Comparison of ENCODE assay signal across 17 mouse cellular contexts in the genomic region with DNA sequence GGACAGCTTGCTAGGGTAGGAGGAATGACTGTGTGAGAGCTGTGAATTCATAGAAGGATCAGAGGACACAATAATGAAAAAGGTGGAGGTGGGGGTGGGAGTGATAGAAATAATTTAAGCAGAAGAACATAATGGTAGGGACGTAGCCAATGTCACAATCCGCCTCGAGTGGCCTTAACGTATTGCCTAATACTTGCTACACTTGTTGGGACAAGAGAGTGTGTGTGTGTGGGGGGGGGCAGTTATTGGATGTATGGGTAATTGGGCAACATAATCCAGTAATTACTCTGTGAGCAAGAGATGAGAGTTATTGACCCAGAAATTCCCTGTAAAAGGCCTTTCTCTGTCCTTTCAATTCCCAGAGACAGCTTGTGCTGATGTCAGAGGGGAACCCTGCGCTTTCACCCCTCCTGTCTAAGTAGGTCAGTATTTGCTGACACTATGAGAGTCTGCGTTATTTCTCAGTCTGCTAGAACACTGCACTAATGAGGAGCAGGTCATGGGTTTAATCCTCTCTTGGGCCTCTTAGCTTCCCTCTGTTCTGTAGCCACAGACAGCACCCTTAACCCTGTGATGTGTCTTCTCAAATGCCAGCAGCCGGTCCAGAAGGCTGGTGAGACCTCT.
DNase-seq lines count a peak whose midpoint lies in the region; ATAC-seq lines count a peak whose summit lies in the region.
"Had no signal": no experiment of that assay in that cellular context is flagged by ENCODE, and none has a peak within 500 bp of the region (broad histone marks: within the 10 kb centered on the region; RNA-seq: fewer than 3 reads in every experiment).

No protein-coding gene starts in this region.

- H3K4me2 ChIP-seq in forebrain, embryonic 11.5 days (ENCODE audit: low read depth, low read length, severe bottlenecking), result no peak overlapping the region
- H3K4me2 ChIP-seq in forebrain, embryonic 15.5 days (replicated peaks), result no peak overlapping the region
- no peak overlapping the region for H3K4me2 ChIP-seq in midbrain, embryonic 11.5 days
- no peak overlapping the region for H3K4me2 ChIP-seq in midbrain, embryonic 16.5 days (ENCODE audit: low read length)
- no peak overlapping the region for H3K4me2 ChIP-seq in forebrain, embryonic 13.5 days
- no peak overlapping the region for H3K4me2 ChIP-seq in intestine, embryonic 16.5 days (ENCODE audit: low read depth, low read length)
- H3K4me2 ChIP-seq: heart, embryonic 12.5 days; liver, embryonic 13.5 days had no signal

- H3K4me1 ChIP-seq in forebrain, embryonic 11.5 days (replicated peaks; ENCODE audit: control insufficient read depth, insufficient read depth, low read length), result no peaks in the 10 kb centered on the region
- H3K4me1 ChIP-seq in forebrain, embryonic 15.5 days, result no peaks in the 10 kb centered on the region
- no peaks in the 10 kb centered on the region for H3K4me1 ChIP-seq in midbrain, embryonic 11.5 days (ENCODE audit: control insufficient read depth, insufficient read depth, low read length)
- H3K4me1 ChIP-seq in midbrain, embryonic 16.5 days (ENCODE audit: control insufficient read depth, insufficient read depth, low read length), result no peaks in the 10 kb centered on the region
- peaks cover 20% of the 10 kb centered on the region for H3K4me1 ChIP-seq in forebrain, embryonic 13.5 days
- no peaks in the 10 kb centered on the region for H3K4me1 ChIP-seq in intestine, embryonic 16.5 days (ENCODE audit: control insufficient read depth, insufficient read depth, low read length)
- H3K4me1 ChIP-seq: heart, embryonic 12.5 days; liver, embryonic 13.5 days had no signal

- no peaks in the 10 kb centered on the region for H3K9me3 ChIP-seq in forebrain, embryonic 11.5 days (ENCODE audit: control insufficient read depth, low read length)
- no peaks in the 10 kb centered on the region for H3K9me3 ChIP-seq in forebrain, embryonic 15.5 days
- no peaks in the 10 kb centered on the region for H3K9me3 ChIP-seq in midbrain, embryonic 11.5 days (ENCODE audit: control insufficient read depth, low read length)
- no peaks in the 10 kb centered on the region for H3K9me3 ChIP-seq in midbrain, embryonic 16.5 days (replicated peaks; ENCODE audit: control insufficient read depth, low read length, poor library complexity, severe bottlenecking)
- no peaks in the 10 kb centered on the region for H3K9me3 ChIP-seq in forebrain, embryonic 13.5 days (replicated peaks)
- H3K9me3 ChIP-seq in intestine, embryonic 16.5 days (ENCODE audit: control insufficient read depth, low read length), result no peaks in the 10 kb centered on the region
- H3K9me3 ChIP-seq: heart, embryonic 12.5 days; liver, embryonic 13.5 days had no signal

- H3K27ac ChIP-seq in forebrain, embryonic 11.5 days (ENCODE audit: low read depth, low read length), result no peak overlapping the region
- H3K27ac ChIP-seq in forebrain, embryonic 15.5 days (replicated peaks), result no peak overlapping the region
- no peak overlapping the region for H3K27ac ChIP-seq in midbrain, embryonic 11.5 days (ENCODE audit: low read depth, low read length)
- H3K27ac ChIP-seq in midbrain, embryonic 16.5 days (ENCODE audit: low read length), result no peak overlapping the region
- H3K27ac ChIP-seq in forebrain, embryonic 13.5 days, result no peak overlapping the region
- H3K27ac ChIP-seq in intestine, embryonic 16.5 days (ENCODE audit: low read length), result no peak overlapping the region
- H3K27ac ChIP-seq: liver, embryonic 13.5 days had no signal

- no peak overlapping the region for H3K9ac ChIP-seq in forebrain, embryonic 11.5 days (ENCODE audit: low read length)
- no peak overlapping the region for H3K9ac ChIP-seq in forebrain, embryonic 15.5 days (replicated peaks)
- H3K9ac ChIP-seq in midbrain, embryonic 11.5 days (ENCODE audit: low read length), result no peak overlapping the region
- H3K9ac ChIP-seq in midbrain, embryonic 16.5 days (ENCODE audit: low read depth, low read length), result no peak overlapping the region
- H3K9ac ChIP-seq in forebrain, embryonic 13.5 days, result no peak overlapping the region
- no peak overlapping the region for H3K9ac ChIP-seq in intestine, embryonic 16.5 days (ENCODE audit: low read depth, low read length)
- H3K9ac ChIP-seq: heart, embryonic 12.5 days; liver, embryonic 13.5 days had no signal

- no peaks in the 10 kb centered on the region for H3K27me3 ChIP-seq in forebrain, embryonic 11.5 days (ENCODE audit: control insufficient read depth, insufficient read depth, low read length)
- H3K27me3 ChIP-seq in forebrain, embryonic 15.5 days, result no peaks in the 10 kb centered on the region
- H3K27me3 ChIP-seq in midbrain, embryonic 11.5 days (ENCODE audit: control insufficient read depth, insufficient read depth, low read length), result no peaks in the 10 kb centered on the region
- H3K27me3 ChIP-seq in midbrain, embryonic 16.5 days (ENCODE audit: control insufficient read depth, insufficient read depth, low read depth, low read length), result no peaks in the 10 kb centered on the region
- H3K27me3 ChIP-seq in forebrain, embryonic 13.5 days, result no peaks in the 10 kb centered on the region
- no peaks in the 10 kb centered on the region for H3K27me3 ChIP-seq in intestine, embryonic 16.5 days (replicated peaks; ENCODE audit: control insufficient read depth, insufficient read depth, low read length)
- H3K27me3 ChIP-seq: liver, embryonic 13.5 days had no signal

- ATAC-seq in forebrain, embryonic 11.5 days (replicated peaks; ENCODE audit: low FRiP score), result peak; percentile 81
- ATAC-seq in forebrain, embryonic 15.5 days (replicated peaks), result no peak
- ATAC-seq in midbrain, embryonic 11.5 days (ENCODE audit: low FRiP score), result peak; percentile 68
- no peak for ATAC-seq in midbrain, embryonic 16.5 days
- ATAC-seq in forebrain, embryonic 13.5 days, result peak; percentile 41; the same call in 1 of the 2 replicates
- no peak for ATAC-seq in intestine, embryonic 16.5 days
- ATAC-seq: lung, postnatal 0 days had no signal

- DNase-seq in forebrain, embryonic 11.5 days (ENCODE audit: low spot score), result no peak
- no peak for DNase-seq in midbrain, embryonic 11.5 days (ENCODE audit: low spot score, missing footprints)
- DNase-seq in retina, postnatal 1 day, result peak; percentile 97
- DNase-seq in kidney, adult 11 months, result no peak
- DNase-seq: adrenal gland, postnatal 14 days; cerebellum, adult 18-20 months; gastrocnemius, postnatal 36 days; kidney, adult 8-10 months; liver, embryonic 13.5 days; spleen, adult 18-20 months; thymus, adult 2 months had no signal

- H3K4me3 ChIP-seq in forebrain, embryonic 11.5 days (ENCODE audit: low read depth, low read length), result no peak overlapping the region
- H3K4me3 ChIP-seq in forebrain, embryonic 15.5 days, result no peak overlapping the region
- no peak overlapping the region for H3K4me3 ChIP-seq in midbrain, embryonic 11.5 days (ENCODE audit: low read depth, low read length)
- no peak overlapping the region for H3K4me3 ChIP-seq in midbrain, embryonic 16.5 days (ENCODE audit: low read depth, low read length)
- H3K4me3 ChIP-seq in forebrain, embryonic 13.5 days, result no peak overlapping the region
- H3K4me3 ChIP-seq in intestine, embryonic 16.5 days (ENCODE audit: low read length), result no peak overlapping the region
- H3K4me3 ChIP-seq: heart, embryonic 12.5 days; liver, embryonic 13.5 days had no signal

- no peaks in the 10 kb centered on the region for H3K36me3 ChIP-seq in forebrain, embryonic 11.5 days (ENCODE audit: control insufficient read depth, insufficient read depth, low read length)
- no peaks in the 10 kb centered on the region for H3K36me3 ChIP-seq in forebrain, embryonic 15.5 days
- H3K36me3 ChIP-seq in midbrain, embryonic 11.5 days (ENCODE audit: control insufficient read depth, insufficient read depth, low read length), result no peaks in the 10 kb centered on the region
- H3K36me3 ChIP-seq in midbrain, embryonic 16.5 days (ENCODE audit: control insufficient read depth, insufficient read depth, low read length), result no peaks in the 10 kb centered on the region
- H3K36me3 ChIP-seq in forebrain, embryonic 13.5 days (ENCODE audit: poor library complexity, severe bottlenecking), result no peaks in the 10 kb centered on the region
- H3K36me3 ChIP-seq in intestine, embryonic 16.5 days (ENCODE audit: control insufficient read depth, insufficient read depth, low read length), result no peaks in the 10 kb centered on the region
- H3K36me3 ChIP-seq: heart, embryonic 12.5 days; liver, embryonic 13.5 days had no signal

- 26% methylated on average over 7 of the region's 7 CpGs for WGBS in forebrain, embryonic 11.5 days
- 22% methylated on average over 7 of the region's 7 CpGs for WGBS in forebrain, embryonic 15.5 days
- WGBS in midbrain, embryonic 11.5 days, result 64% methylated on average over 7 of the region's 7 CpGs
- WGBS in midbrain, embryonic 16.5 days, result 49% methylated on average over 7 of the region's 7 CpGs
- 11% methylated on average over 7 of the region's 7 CpGs for WGBS in forebrain, embryonic 13.5 days
- WGBS in intestine, embryonic 16.5 days, result 73% methylated on average over 7 of the region's 7 CpGs

Comparison
In these comparisons a context has a peak if more than half of its experiments do, and no peak if none do; other contexts are left out.
1. ATAC-seq: peak in forebrain, embryonic 11.5 days (single experiment), midbrain, embryonic 11.5 days (single experiment) and forebrain, embryonic 13.5 days (single experiment); none in forebrain, embryonic 15.5 days (single experiment), midbrain, embryonic 16.5 days (single experiment) and intestine, embryonic 16.5 days (single experiment).